Mouse (Mus musculus) lung, adult 2 months (tissue): ENCODE measurements around the gene Slc4a4.

Experiments used
- CTCF ChIP-seq: fragments of 200-500 bp; IDR thresholded peaks from 2 replicates; pipeline ENCODE4 v1.5.1; 2011; ENCODE audit warnings: mild to moderate bottlenecking, low read length, control low read depth; ENCODE audit not compliant: insufficient read depth
- POLR2A ChIP-seq: fragments of 200-500 bp; IDR thresholded peaks from 2 replicates; pipeline ENCODE4 v1.6.1; 2011; ENCODE audit warnings: low read depth, mild to moderate bottlenecking, control low read depth, low read length, borderline replicate concordance; ENCODE audit errors: extremely low read depth

DNA sequence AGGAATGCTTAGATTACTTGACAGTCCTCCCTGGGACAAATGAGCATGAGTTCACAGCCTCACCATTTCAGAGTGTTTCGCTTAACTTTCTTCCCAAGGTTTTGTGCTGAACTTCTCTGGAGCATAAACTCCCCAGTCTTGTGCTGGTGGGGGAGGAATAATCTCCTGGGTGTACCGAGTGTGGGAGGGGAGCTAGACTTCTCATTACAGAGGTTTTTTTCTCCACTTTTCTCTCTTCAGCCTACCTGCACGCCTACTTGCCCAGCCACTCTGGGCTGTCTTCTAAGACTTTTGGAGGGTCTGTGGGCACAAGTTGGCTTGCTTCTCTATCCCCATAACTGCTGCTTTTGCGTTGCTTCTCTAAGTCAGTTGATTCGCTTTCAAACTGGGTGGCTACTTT is 365.2 kb downstream of the Slc4a4 start:
- TF ChIP-seq CTCF, result no peak
- TF ChIP-seq POLR2A, result no peak
